Mouse (Mus musculus) G1E (cell line): ENCODE measurements around the gene Jhy. TPM values are rescaled to one million over a fixed set of nuclear protein-coding genes. Genes with fewer than 3 reads are reported as not detected.

Source experiments
- ATAC-seq: 2 replicates; pipeline ENCODE4 v1.8.0; 2016; ENCODE audit warnings: mild to moderate bottlenecking; ENCODE audit not compliant: insufficient number of reproducible peaks, poor library complexity, low FRiP score, severe bottlenecking; ENCODE audit errors: extremely low read depth
- DNase-seq: peaks from one replicate; pipeline ENCODE4 v3.0.0; 2012; ENCODE audit warnings: low spot score
- H3K27me3 ChIP-seq: 2 replicates; pipeline ENCODE4 v1.6.1; 2012; ENCODE audit warnings: mild to moderate bottlenecking, low read length, inconsistent platforms; ENCODE audit not compliant: insufficient read depth
- H3K36me3 ChIP-seq: replicated peaks from 2 replicates; pipeline ENCODE3; 2012; ENCODE audit warnings: mild to moderate bottlenecking, inconsistent platforms
- H3K4me1 ChIP-seq: 2 replicates; pipeline ENCODE4 v1.6.1; 2012; ENCODE audit warnings: low read depth, low read length, inconsistent platforms, mixed read lengths; ENCODE audit not compliant: insufficient read depth
- H3K4me3 ChIP-seq: 2 replicates; pipeline ENCODE4 v1.5.1; 2012; ENCODE audit warnings: low read depth, mild to moderate bottlenecking, inconsistent platforms, low read length, moderate library complexity, mixed read lengths
- H3K9me3 ChIP-seq: replicated peaks from 2 replicates; pipeline ENCODE4 v1.6.1; 2012; ENCODE audit warnings: inconsistent platforms
- CTCF ChIP-seq: IDR thresholded peaks from 2 replicates; pipeline ENCODE4 v1.5.1; 2012; ENCODE audit warnings: low read depth, low read length, inconsistent platforms, mixed read lengths
- GATA1 ChIP-seq: IDR thresholded peaks from 2 replicates; pipeline ENCODE4 v1.6.1; 2012; ENCODE audit warnings: borderline replicate concordance, low read length, inconsistent platforms, mixed read lengths
- GATA2 ChIP-seq: IDR thresholded peaks from 2 replicates; pipeline ENCODE4 v1.6.1; 2012; ENCODE audit warnings: low read depth, low read length, inconsistent platforms, borderline replicate concordance
- POLR2AphosphoS5 ChIP-seq: IDR thresholded peaks from 2 replicates; pipeline ENCODE4 v1.6.1; 2012; ENCODE audit warnings: low read depth, low read length, inconsistent platforms; ENCODE audit not compliant: insufficient replicate concordance
- TAL1 ChIP-seq: conservative IDR thresholded peaks from 2 replicates; pipeline ENCODE4 v1.6.1; 2012; ENCODE audit warnings: low read depth, low read length, inconsistent platforms, mixed read lengths
- polyA plus RNA-seq: library from polyadenylated mRNA; stranded (reverse); fragments of >175 nt; gene quantifications from 2 replicates; pipeline ENCODE4 v1.2.3, GENCODE M21; 2012
- total RNA-seq, 2 experiments: library from RNA; stranded (forward) in 1 of 2; stranded (reverse) in 1 of 2; fragments of 200-1000 nt in 1 of 2; fragments of >200 nt in 1 of 2; fragmentation: Nextera tagmentation in 1 of 2; gene quantifications; 2 replicates each; pipeline ENCODE4 v1.2.3; 2014 to 2017

Gene Jhy
- total and polyA plus RNA-seq, 3 experiments: 0.44 TPM; not detected in 2

DNA sequence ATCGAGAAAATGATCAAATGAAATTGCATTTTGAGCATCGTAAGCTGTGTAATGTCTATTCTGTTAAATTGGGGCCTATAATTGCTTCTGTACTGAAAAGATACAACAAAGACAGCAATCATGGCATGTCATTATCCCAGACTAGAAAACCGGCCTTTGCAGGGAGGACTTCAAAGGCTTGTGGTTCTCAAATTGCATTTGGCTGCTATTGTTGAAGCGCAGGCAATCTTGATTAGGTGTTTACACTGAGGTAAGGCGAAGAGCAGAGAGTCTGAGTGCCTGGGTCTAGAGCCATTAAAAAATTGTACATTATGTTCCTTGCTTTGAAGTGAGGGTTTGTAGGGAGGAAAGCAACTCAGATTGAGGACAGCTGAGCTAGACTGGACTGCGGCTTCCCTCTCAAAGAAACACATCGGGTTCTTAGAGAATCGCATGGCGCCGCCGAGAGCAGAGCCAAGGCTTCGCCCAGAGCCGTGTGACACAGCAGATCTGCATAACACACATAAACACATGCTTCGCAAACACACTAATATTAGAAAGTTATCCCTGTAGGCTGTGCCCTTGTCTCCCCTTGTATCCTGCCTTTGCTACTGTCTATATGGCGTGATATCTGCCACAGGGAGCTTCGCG is 36.5 kb downstream of the Jhy start:
- H3K36me3 ChIP-seq: no peaks in the 10 kb centered on the region
- no peak for TF ChIP-seq GATA2
- no peak for TF ChIP-seq POLR2AphosphoS5
- TF ChIP-seq GATA1: no peak
- no peak for TF ChIP-seq TAL1
- no peak for TF ChIP-seq CTCF
- no peaks in the 10 kb centered on the region for H3K9me3 ChIP-seq
- ATAC-seq (no peak), DNase-seq (no peak)
- H3K4me3 ChIP-seq: no peak overlapping the region
- no peaks in the 10 kb centered on the region for H3K27me3 ChIP-seq
- no peaks in the 10 kb centered on the region for H3K4me1 ChIP-seq

DNA sequence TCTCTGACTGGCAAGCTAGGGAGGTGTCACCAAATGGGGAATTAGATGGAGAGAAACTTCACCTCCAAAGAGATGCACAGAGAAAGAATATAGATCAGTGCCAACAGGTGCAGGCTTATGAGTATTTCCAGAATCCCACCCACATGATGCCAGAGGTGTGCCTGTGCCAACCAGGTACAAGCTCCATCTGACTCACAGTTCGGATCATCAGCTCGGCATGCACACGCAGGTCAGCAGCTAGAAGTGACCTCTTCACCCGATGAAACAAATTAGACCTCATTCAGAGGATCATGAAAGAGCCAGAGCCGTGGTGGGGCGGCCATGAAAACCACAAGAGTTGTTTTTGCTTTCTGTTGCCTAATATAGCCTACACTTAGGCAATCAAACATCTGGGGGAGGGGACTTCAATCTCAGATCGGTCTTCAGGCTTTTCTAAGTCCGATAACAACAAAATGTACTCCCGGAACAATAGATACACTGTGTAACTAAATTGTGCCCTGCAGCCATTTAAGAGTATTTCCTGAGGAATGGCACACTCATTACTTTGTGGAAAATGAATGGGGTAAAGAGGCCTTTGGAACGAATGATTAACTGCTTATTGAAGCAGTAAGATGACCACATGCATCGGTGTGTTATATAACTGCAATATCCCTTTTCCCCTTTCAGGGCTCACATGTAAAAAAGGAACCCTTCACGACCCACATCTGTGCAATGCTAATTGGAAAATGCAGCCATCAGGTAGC is 45.9 kb downstream of the Jhy start:
- Histone ChIP-seq H3K4me1 (no peaks in the 10 kb centered on the region), H3K27me3 (no peaks in the 10 kb centered on the region), H3K4me3 (no peak overlapping the region), H3K36me3 (no peaks in the 10 kb centered on the region), H3K9me3 (no peaks in the 10 kb centered on the region)
- ATAC-seq (no peak), DNase-seq (no peak)
- no peak for TF ChIP-seq POLR2AphosphoS5
- TF ChIP-seq TAL1: no peak
- TF ChIP-seq GATA2: no peak
- TF ChIP-seq CTCF: no peak
- TF ChIP-seq GATA1: no peak

DNA sequence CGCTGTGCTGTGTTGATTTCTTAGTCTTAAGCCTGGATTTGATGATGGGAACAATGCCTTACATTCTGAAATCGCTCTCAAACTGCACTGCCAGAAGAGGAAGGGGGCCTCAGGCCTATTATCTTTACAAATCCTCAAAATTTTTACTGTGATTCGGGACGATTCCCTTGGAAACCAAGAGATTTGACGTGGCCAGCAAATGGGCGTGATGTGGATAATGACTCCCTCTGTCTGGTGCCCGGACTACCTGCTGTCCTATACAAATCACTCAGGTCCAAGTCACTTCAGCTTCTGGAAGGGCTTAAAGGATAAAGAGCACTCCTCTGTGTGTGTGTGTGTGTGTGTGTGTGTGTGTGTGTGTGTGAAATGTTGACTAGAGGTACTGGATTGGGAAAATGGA is 55.0 kb downstream of the Jhy start:
- DNase-seq (no peak), ATAC-seq (no peak)
- Histone ChIP-seq H3K4me1 (no peaks in the 10 kb centered on the region), H3K36me3 (no peaks in the 10 kb centered on the region), H3K4me3 (no peak overlapping the region), H3K27me3 (no peaks in the 10 kb centered on the region), H3K9me3 (no peaks in the 10 kb centered on the region)
- TF ChIP-seq GATA2: no peak
- TF ChIP-seq POLR2AphosphoS5: no peak
- no peak for TF ChIP-seq GATA1
- TF ChIP-seq TAL1: no peak
- TF ChIP-seq CTCF: no peak

DNA sequence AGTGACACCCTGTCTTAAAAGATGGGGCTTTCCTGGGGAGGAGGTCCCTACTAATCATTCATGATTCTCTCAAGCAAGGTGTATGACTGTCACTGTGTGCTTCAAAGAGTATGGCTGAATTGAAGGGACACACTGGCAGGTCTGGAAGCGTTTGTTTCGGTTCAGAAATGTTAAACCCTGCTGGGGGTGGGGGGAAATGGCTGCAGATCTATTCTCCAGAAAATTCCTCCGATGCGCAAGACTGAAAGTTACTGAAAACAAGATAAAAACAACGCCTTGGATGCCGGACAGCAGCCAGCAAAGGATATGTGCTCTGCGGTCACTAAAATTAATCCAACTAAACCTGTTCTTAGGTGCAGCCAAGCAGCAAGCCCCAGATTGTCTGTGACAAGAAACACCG is 55.5 kb downstream of the Jhy start:
- ATAC-seq: no peak
- TF ChIP-seq GATA2 (no peak), CTCF (no peak), TAL1 (no peak), POLR2AphosphoS5 (no peak), GATA1 (no peak)
- no peaks in the 10 kb centered on the region for H3K27me3 ChIP-seq

DNA sequence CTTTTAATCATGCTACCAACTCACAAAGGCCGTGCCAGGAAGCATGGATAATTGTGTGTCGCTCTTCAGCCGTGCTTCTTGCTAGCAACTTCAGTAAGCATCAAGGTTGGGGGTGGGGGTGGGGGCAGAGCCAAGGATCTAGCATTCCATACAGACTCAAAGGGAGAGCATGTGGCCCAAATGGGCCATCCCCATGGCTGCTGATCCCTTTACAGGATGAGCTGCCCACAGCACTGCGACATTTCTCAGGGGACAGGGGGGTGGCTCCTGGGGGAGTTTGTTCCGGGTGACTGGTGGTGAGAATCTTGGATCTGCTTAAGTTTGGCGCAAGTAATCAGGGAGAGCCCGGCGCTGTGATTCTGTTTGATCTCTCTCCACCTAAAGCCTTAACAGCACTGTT is 56.5 kb downstream of the Jhy start:
- ATAC-seq: no peak
- no peaks in the 10 kb centered on the region for H3K4me1 ChIP-seq
- no peak for DNase-seq
- no peak for TF ChIP-seq POLR2AphosphoS5
- no peak for TF ChIP-seq TAL1
- no peak for TF ChIP-seq CTCF
- TF ChIP-seq GATA1: no peak
- TF ChIP-seq GATA2: no peak
- no peaks in the 10 kb centered on the region for H3K27me3 ChIP-seq
- no peaks in the 10 kb centered on the region for H3K36me3 ChIP-seq
- no peak overlapping the region for H3K4me3 ChIP-seq
- no peaks in the 10 kb centered on the region for H3K9me3 ChIP-seq

More for the DNA sequence above, 55.5 kb downstream of the Jhy start:
- no peak for DNase-seq
- H3K36me3 ChIP-seq: no peaks in the 10 kb centered on the region
- no peaks in the 10 kb centered on the region for H3K4me1 ChIP-seq
- no peak overlapping the region for H3K4me3 ChIP-seq
- H3K9me3 ChIP-seq: no peaks in the 10 kb centered on the region

DNA sequence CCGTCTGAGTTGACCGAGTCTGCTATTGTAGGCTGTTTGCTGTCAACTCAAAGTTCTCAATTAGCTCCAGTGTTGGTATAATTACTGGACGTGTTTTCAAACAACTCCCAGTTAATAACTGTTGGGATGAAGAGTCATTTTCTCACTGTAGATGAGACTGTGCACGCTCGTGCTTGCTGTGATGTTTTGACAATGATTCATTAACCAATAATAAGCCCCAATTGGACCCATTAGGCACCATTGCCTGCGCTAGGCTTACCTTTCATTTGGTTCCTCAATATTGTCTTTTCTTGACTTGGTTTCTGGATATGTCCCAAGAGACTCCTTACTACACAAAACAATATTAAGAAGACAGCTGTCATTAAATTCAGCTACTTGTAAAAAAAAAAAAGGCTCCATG is 71.5 kb downstream of the Jhy start:
- TF ChIP-seq GATA1: no peak
- no peak for TF ChIP-seq GATA2
- TF ChIP-seq TAL1: no peak
- TF ChIP-seq CTCF: no peak
- no peak for TF ChIP-seq POLR2AphosphoS5
- ATAC-seq: no peak

More for the DNA sequence above, 71.5 kb downstream of the Jhy start:
- Histone ChIP-seq H3K4me3 (no peak overlapping the region), H3K27me3 (no peaks in the 10 kb centered on the region), H3K9me3 (no peaks in the 10 kb centered on the region), H3K4me1 (no peaks in the 10 kb centered on the region), H3K36me3 (no peaks in the 10 kb centered on the region)
- no peak for DNase-seq
